Mouse (Mus musculus): ENCODE measurements around the gene Zfp830. TPM values are rescaled to one million over a fixed set of nuclear protein-coding genes. Genes with fewer than 3 reads are reported as not detected.

Gene Zfp830
- polyA plus RNA-seq, 1 experiment = 23.6 TPM

GRCm38 (mm10) chr11:82783453-82783852, 19.3 kb downstream of the Zfp830 start:
- TF ChIP-seq GATA1 (IDR thresholded peaks at IDR 0.05; ENCODE audit: low read length) = no peak

- no peak for TF ChIP-seq GATA1 (IDR thresholded peaks at IDR 0.05; ENCODE audit: low read length)
These were observed 42.5 kb downstream of the Zfp830 start for GRCm38 (mm10) chr11:82806656-82807055.

GRCm38 (mm10) chr11:82807370-82807769, 43.2 kb downstream of the Zfp830 start:
- no peak for TF ChIP-seq GATA1 (IDR thresholded peaks at IDR 0.05; ENCODE audit: low read length)

- no peak for TF ChIP-seq GATA1 (IDR thresholded peaks at IDR 0.05; ENCODE audit: low read length)
These were observed 44.3 kb downstream of the Zfp830 start for GRCm38 (mm10) chr11:82808485-82808884.

Other genes starting within 250 kb of the Zfp830 start
- 0.13 and 0.35 TPM in 2 replicates for gene Cct6b, start within 50 bp of the Zfp830 start, polyA plus RNA-seq (2012)
- gene Lig3, start 16.8 kb downstream of the Zfp830 start, polyA plus RNA-seq (2012) = 86.4 and 98.4 TPM in 2 replicates
- gene Rffl, start 106.9 kb downstream of the Zfp830 start, polyA plus RNA-seq (2012) = 21.3 and 59.6 TPM in 2 replicates
- 10.4 and 13.9 TPM in 2 replicates for gene Rad51d, start 126.3 kb downstream of the Zfp830 start, polyA plus RNA-seq (2012)
- not detected in 2 replicates for gene Fndc8, start 127.8 kb downstream of the Zfp830 start, polyA plus RNA-seq (2012)
- 117 and 127 TPM in 2 replicates for gene Nle1, start 144.1 kb downstream of the Zfp830 start, polyA plus RNA-seq (2012)
- 0.01 and 0.04 TPM in 2 replicates for gene Unc45b, start 146.2 kb downstream of the Zfp830 start, polyA plus RNA-seq (2012)
- 0.01 TPM in 1 of 2 replicates, not detected in the other for gene Slfn5, start 187.0 kb downstream of the Zfp830 start, polyA plus RNA-seq (2012)
- 0.01 TPM in 1 of 2 replicates, not detected in the other for gene Slfn9, start 227.5 kb downstream of the Zfp830 start, polyA plus RNA-seq (2012)